Mouse (Mus musculus) heart, adult 9 months (tissue): ENCODE results near the gene Nckipsd.
A peak's percentile ranks its signal among the peaks of the same experiment; 100 is the strongest.

ENCODE experiments used
- DNase-seq, 2 experiments: peaks; one replicate each; pipeline ENCODE4 v3.0.0; 2022; ENCODE audit warnings: low spot score in 2 of 2

The Nckipsd gene

GRCm38 (mm10) chr9:108808163-108808665 lies at the start of gene Nckipsd:
Gene Nckipsd, plus strand, starts transcription at chr9:108808368.
- peak; percentile 88 to 93 for DNase-seq

GRCm38 (mm10) chr9:108759121-108759520 lies 49.0 kb upstream of the Nckipsd start:
- DNase-seq: no peak

- no peak for DNase-seq
Measured at GRCm38 (mm10) chr9:108759805-108760204, 48.4 kb upstream of the Nckipsd start.

- no peak for DNase-seq
Measured at GRCm38 (mm10) chr9:108761561-108761960, 46.6 kb upstream of the Nckipsd start.

- no peak for DNase-seq
Measured at GRCm38 (mm10) chr9:108764971-108765370, 43.2 kb upstream of the Nckipsd start.

GRCm38 (mm10) chr9:108776614-108777013 lies 31.6 kb upstream of the Nckipsd start:
- no peak for DNase-seq

GRCm38 (mm10) chr9:108777276-108777675 lies 30.9 kb upstream of the Nckipsd start:
- DNase-seq: no peak

GRCm38 (mm10) chr9:108780959-108781358 lies 27.2 kb upstream of the Nckipsd start:
- DNase-seq: no peak

GRCm38 (mm10) chr9:108781891-108782290 lies 26.3 kb upstream of the Nckipsd start:
- no peak for DNase-seq

GRCm38 (mm10) chr9:108782836-108783547 lies 25.2 kb upstream of the Nckipsd start:
- no peak for DNase-seq

- DNase-seq: peak; percentile 95 to 96
Measured at GRCm38 (mm10) chr9:108783548-108784463, 24.4 kb upstream of the Nckipsd start, which contains the start of gene Ip6k2. Gene Ip6k2, plus strand, starts transcription at chr9:108783796.

GRCm38 (mm10) chr9:108785416-108785815 lies 22.8 kb upstream of the Nckipsd start:
- no peak for DNase-seq

GRCm38 (mm10) chr9:108786494-108786893 lies 21.7 kb upstream of the Nckipsd start:
- DNase-seq: peak; percentile 18 to 23

GRCm38 (mm10) chr9:108787080-108787479 lies 21.1 kb upstream of the Nckipsd start:
- DNase-seq: no peak

GRCm38 (mm10) chr9:108788713-108789112 lies 19.5 kb upstream of the Nckipsd start:
- DNase-seq: no peak

- no peak for DNase-seq
Measured at GRCm38 (mm10) chr9:108792307-108792706, 15.9 kb upstream of the Nckipsd start.

GRCm38 (mm10) chr9:108792730-108793129 lies 15.4 kb upstream of the Nckipsd start:
- no peak for DNase-seq

- DNase-seq: no peak
Measured at GRCm38 (mm10) chr9:108795281-108795680, 12.9 kb upstream of the Nckipsd start.

GRCm38 (mm10) chr9:108795762-108796161 lies 12.4 kb upstream of the Nckipsd start:
- DNase-seq: peak; percentile 58 to 60

GRCm38 (mm10) chr9:108796351-108796981 lies 11.7 kb upstream of the Nckipsd start:
- peak in 1 of 2 experiments; percentile 17 for DNase-seq

GRCm38 (mm10) chr9:108797477-108797876 lies 10.7 kb upstream of the Nckipsd start:
- DNase-seq: no peak

- DNase-seq: no peak
Measured at GRCm38 (mm10) chr9:108798508-108799075, 9.6 kb upstream of the Nckipsd start.
